In the genomic region with DNA sequence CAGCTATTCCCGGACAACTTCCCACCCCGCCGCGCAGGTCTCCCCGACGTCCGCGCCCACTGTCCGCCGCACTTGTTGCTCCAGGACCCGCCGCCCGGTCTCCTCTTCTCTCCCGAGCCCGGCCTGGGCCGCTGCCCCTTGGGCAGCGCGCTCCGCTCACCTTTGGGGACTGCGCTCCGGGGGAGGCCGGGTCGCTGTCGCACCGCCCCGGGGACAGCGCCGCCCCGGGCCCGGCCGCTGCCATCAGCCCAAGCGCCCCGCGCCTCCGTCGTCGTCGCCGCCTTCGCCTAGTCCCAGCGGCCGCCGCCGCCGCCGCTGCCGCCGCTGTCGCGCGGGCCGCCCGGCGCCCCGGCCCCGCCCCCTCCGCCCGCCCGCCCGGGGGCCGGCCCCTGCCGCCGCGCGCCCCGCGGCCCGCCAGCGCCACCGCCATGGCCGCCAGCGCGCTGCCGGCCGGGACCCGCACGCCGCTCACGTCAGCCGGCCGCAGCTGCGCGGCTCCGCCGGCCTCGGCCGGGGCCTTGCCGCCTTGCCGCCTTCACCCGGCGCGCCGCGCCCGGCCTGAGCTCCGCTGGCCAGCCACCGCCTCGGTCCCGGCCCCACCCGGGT, we compare ENCODE assay signal across 7 mouse cellular contexts. TPM values are rescaled to one million over a fixed set of nuclear protein-coding genes. Genes with fewer than 3 reads are reported as not detected.
DNase-seq lines count a peak whose midpoint lies in the region; ATAC-seq lines count a peak whose summit lies in the region.
"Not testable (repeated sequence)": the region's sequence is repeated elsewhere in the genome, so short reads cannot be mapped to it uniquely, and the experiment has no call there.

A gene (minus strand): TSS at position 323 of the 606 bp plus-strand sequence.

- H3K27ac ChIP-seq in embryonic facial prominence, embryonic 10.5 days (replicated peaks), result peak within 1 kb of the TSS; percentile 87
- peak within 1 kb of the TSS; percentile 44; the same call in 1 of the 2 replicates for H3K27ac ChIP-seq in intestine, embryonic 15.5 days

- intact Hi-C loops in left cerebral cortex, postnatal 36 days (cut with DNase I), result not testable (repeated sequence)

- H3K4me3 ChIP-seq in embryonic facial prominence, embryonic 10.5 days, result peak within 1 kb of the TSS; percentile 79
- peak within 1 kb of the TSS; percentile 79 for H3K4me3 ChIP-seq in intestine, embryonic 15.5 days (replicated peaks)
- H3K4me3 ChIP-seq in megakaryocyte, embryonic 14.5 days (replicated peaks), result peak within 1 kb of the TSS; percentile 98

- ATAC-seq in intestine, embryonic 15.5 days, result peak; percentile 92

- not testable (repeated sequence) for H3K9me3 ChIP-seq in embryonic facial prominence, embryonic 10.5 days; intestine, embryonic 15.5 days; megakaryocyte, embryonic 14.5 days

- not testable (repeated sequence) for H3K27me3 ChIP-seq in embryonic facial prominence, embryonic 10.5 days (replicated peaks; ENCODE audit: low read depth, poor library complexity, severe bottlenecking); intestine, embryonic 15.5 days (replicated peaks); megakaryocyte, embryonic 14.5 days (replicated peaks)

- not testable (repeated sequence) for DNase-seq in adrenal gland, adult 8-10 months
- peak; percentile 59 for DNase-seq in embryonic facial prominence, embryonic 10.5 days (ENCODE audit: low spot score)
- peak; percentile 96 for DNase-seq in heart, adult 11 months
- DNase-seq in left cerebral cortex, postnatal 36 days (ENCODE audit: low spot score in 2 of 2), result peak; percentile 19 to 37
- DNase-seq in spleen, adult 12 weeks (ENCODE audit: low spot score), result peak; percentile 37

- H3K9ac ChIP-seq in intestine, embryonic 15.5 days, result peak within 1 kb of the TSS; percentile 85

- WGBS in embryonic facial prominence, embryonic 10.5 days, result 7% methylated on average over 61 of the region's 100 CpGs
- WGBS in intestine, embryonic 15.5 days, result under 1% methylated on average over 55 of the region's 100 CpGs

- not testable (repeated sequence) for H3K36me3 ChIP-seq in embryonic facial prominence, embryonic 10.5 days (replicated peaks); intestine, embryonic 15.5 days
- peaks cover 22% of the 10 kb centered on the region for H3K36me3 ChIP-seq in megakaryocyte, embryonic 14.5 days (replicated peaks; ENCODE audit: low read length)

- H3K4me1 ChIP-seq in embryonic facial prominence, embryonic 10.5 days, result peaks cover 12% of the 10 kb centered on the region
- not testable (repeated sequence) for H3K4me1 ChIP-seq in intestine, embryonic 15.5 days (replicated peaks)
- H3K4me1 ChIP-seq in megakaryocyte, embryonic 14.5 days, result peaks cover 28% of the 10 kb centered on the region

- peak within 1 kb of the TSS; percentile 84 for H3K4me2 ChIP-seq in intestine, embryonic 15.5 days (replicated peaks)

RNA-seq across cellular contexts. Expression of the gene that starts here (rescaled TPM):
- 10 to 100 TPM; 47.7 to 55.8 (median 50.2) TPM for total RNA-seq in adrenal gland, adult 8-10 months (2022)
- 28.2 and 33.8 TPM in 2 replicates for polyA plus RNA-seq in embryonic facial prominence, embryonic 10.5 days (2016; fragmentation: Nextera tagmentation; extraction: Ambion mirVana)
- polyA plus RNA-seq in intestine, embryonic 15.5 days (2015; fragmentation: Nextera tagmentation; extraction: Ambion mirVana), result 35.6 and 40.7 TPM in 2 replicates
- 10 to 100 TPM; 54.3 to 67.8 TPM for total RNA-seq in left cerebral cortex, postnatal 36 days (2021)
- 8.6 and 36.4 TPM in 2 replicates for polyA plus RNA-seq in megakaryocyte, embryonic 14.5 days (2012; ENCODE audit: insufficient read depth, low replicate concordance)
